In the genomic region with DNA sequence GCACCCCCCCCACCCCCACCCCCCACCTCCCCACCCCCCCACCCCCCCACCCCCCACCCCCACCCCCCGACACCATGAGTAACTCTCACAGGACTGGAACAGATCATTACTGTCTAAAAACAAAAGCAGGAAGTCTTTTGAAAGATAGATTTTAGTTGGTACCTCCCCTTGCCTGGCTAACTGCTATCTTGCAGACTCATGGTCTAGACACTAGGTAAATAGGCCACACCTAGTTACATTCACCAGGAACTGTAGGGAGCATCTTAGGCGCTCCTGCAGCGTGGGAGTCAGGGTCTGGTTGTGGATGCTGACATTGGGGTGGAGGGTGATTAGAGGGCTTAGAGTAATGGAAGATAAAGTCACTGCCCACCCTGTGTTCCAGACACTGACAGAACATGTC, we compare ENCODE assay signal across 13 mouse cellular contexts.
"Had no signal": no experiment of that assay in that cellular context is flagged by ENCODE, and none has a peak within 500 bp of the region (broad histone marks: within the 10 kb centered on the region; RNA-seq: fewer than 3 reads in every experiment).

No protein-coding gene starts in this region.

- DNase-seq: kidney, adult 11 months; kidney, postnatal 25 days; lung, embryonic 14.5 days; lung, postnatal 14 days; retina, postnatal 1 day; right cerebral cortex, postnatal 14 days; thymus, postnatal 4 days had no signal

- H3K36me3 ChIP-seq: limb, embryonic 15.5 days; liver, embryonic 12.5 days; midbrain, embryonic 15.5 days; neural tube, embryonic 13.5 days; stomach, embryonic 15.5 days had no signal

- H3K9ac ChIP-seq: limb, embryonic 15.5 days; liver, embryonic 12.5 days; lung, embryonic 14.5 days; midbrain, embryonic 15.5 days; neural tube, embryonic 13.5 days; stomach, embryonic 15.5 days had no signal

- H3K4me3 ChIP-seq: limb, embryonic 15.5 days; liver, embryonic 12.5 days; midbrain, embryonic 15.5 days; neural tube, embryonic 13.5 days; stomach, embryonic 15.5 days had no signal

- H3K27me3 ChIP-seq: limb, embryonic 15.5 days; liver, embryonic 12.5 days; midbrain, embryonic 15.5 days; neural tube, embryonic 13.5 days; stomach, embryonic 15.5 days had no signal

- ATAC-seq: liver, embryonic 12.5 days; midbrain, embryonic 15.5 days had no signal

- H3K4me2 ChIP-seq: limb, embryonic 15.5 days; liver, embryonic 12.5 days; lung, embryonic 14.5 days; midbrain, embryonic 11.5 days; midbrain, embryonic 15.5 days; neural tube, embryonic 13.5 days; stomach, embryonic 15.5 days had no signal

- H3K4me1 ChIP-seq: limb, embryonic 15.5 days; liver, embryonic 12.5 days; midbrain, embryonic 15.5 days; stomach, embryonic 15.5 days had no signal

- H3K27ac ChIP-seq: limb, embryonic 15.5 days; liver, embryonic 12.5 days; midbrain, embryonic 15.5 days; neural tube, embryonic 13.5 days; stomach, embryonic 15.5 days had no signal

- H3K9me3 ChIP-seq: limb, embryonic 15.5 days; liver, embryonic 12.5 days; midbrain, embryonic 15.5 days; neural tube, embryonic 13.5 days; stomach, embryonic 15.5 days had no signal
